Mouse (Mus musculus) liver, adult (tissue): Measurements from ENCODE around the gene Nhlrc1.

Experiments used
- GATA4 ChIP-seq: IDR thresholded peaks from 2 replicates; pipeline ENCODE4 v1.6.1; 2014; ENCODE audit warnings: mild to moderate bottlenecking, low read length; ENCODE audit not compliant: insufficient replicate concordance

Nhlrc1 gene

GRCm38 (mm10) chr13:46979836-46980490, 34.7 kb downstream of the Nhlrc1 start:
- no peak for TF ChIP-seq GATA4

DNA sequence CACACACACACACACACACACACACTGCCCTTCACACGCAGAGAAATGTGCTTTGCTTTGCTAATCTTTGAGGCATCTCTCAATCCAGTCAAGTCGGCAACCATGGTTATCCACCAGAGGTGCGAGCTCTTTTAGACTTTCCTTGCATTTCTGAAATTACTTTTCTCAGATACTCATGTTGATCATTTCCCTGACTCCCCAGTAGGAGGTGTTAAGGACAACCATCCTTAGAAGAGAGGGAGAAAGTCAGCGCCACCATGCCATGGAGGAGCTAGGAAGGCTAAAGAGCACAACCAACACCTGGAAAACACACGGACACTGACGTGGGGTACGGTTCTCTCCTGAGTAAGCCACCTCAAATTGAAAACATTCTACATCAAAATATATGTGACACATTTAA, 38.1 kb downstream of the Nhlrc1 start:
- TF ChIP-seq GATA4: no peak

- no peak for TF ChIP-seq GATA4
Measured at GRCm38 (mm10) chr13:46975930-46976329, 38.7 kb downstream of the Nhlrc1 start.

DNA sequence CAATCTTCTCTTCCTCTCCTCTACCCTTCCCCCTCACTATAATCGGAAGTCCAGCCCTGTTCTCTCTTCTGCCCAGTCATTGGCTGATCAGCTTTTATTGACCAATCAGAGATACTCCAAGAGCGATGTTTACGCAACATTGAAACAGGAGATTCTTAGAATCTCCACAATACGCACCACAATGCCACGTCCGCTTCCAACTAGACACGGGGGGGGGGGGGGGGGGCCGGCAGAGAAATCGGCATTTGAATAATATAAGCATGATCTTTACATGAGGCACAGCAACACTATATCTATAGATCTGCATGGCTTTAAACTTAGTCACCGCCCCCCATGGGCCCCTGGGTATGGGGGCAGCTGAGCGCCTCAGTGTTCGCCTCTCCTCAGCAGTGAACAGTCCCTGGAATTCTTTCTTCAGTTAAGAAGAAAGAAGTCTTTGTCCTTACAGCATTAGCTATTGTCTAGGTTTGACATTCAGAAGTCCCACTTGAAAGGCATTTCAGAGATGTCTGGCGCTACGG, 39.6 kb downstream of the Nhlrc1 start:
- TF ChIP-seq GATA4: no peak

- TF ChIP-seq GATA4: no peak
Measured at GRCm38 (mm10) chr13:46970286-46970945, 44.2 kb downstream of the Nhlrc1 start.

- TF ChIP-seq GATA4: no peak
Measured at GRCm38 (mm10) chr13:46968626-46969025, 46.0 kb downstream of the Nhlrc1 start.

DNA sequence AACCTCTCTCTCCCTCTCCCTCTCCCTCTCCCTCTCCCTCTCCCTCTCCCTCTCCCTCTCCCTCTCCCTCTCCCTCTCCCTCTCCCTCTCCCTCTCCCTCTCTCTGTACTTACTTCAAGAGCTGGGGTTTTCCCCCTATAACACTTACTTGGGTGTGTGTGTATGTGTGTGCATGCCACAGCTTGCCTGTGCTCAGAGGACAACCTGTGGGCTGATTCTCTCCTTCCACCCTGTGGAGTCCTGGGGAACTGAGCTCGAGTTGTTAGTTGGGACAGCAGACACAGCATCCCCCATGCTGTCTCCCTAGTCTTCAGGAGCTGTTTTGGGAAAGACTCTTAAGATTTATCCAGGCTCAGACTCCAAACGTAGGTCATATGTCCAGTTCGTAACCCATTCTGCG, 47.3 kb downstream of the Nhlrc1 start:
- no peak for TF ChIP-seq GATA4
